Mouse (Mus musculus) urinary bladder, postnatal 14 days (tissue): Measurements from ENCODE around the gene Inka1.

Experiments
- DNase-seq: peaks from one replicate; pipeline ENCODE4 v3.0.0; 2021; ENCODE audit warnings: low spot score

Gene Inka1

DNA sequence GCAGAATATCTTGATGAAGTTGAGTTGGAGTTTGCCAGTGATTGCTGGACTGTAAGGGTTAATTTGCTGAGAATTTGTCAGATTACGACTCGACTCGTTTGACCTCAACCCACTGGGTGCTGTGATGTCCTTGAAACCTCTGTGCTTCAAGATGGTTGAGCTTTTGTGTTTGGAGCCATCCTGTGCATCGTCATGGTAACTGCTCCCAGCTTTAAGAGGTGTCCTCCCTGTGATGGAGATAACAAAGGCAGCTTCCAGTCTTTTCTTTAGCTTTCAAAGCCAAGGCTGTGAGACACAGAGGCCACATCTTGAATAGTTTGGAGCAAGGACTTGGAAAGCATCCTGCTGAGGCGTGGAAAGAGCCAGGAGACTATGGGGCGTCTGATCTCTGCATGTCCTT lies 28.5 kb downstream of the Inka1 start:
- DNase-seq: no peak

DNA sequence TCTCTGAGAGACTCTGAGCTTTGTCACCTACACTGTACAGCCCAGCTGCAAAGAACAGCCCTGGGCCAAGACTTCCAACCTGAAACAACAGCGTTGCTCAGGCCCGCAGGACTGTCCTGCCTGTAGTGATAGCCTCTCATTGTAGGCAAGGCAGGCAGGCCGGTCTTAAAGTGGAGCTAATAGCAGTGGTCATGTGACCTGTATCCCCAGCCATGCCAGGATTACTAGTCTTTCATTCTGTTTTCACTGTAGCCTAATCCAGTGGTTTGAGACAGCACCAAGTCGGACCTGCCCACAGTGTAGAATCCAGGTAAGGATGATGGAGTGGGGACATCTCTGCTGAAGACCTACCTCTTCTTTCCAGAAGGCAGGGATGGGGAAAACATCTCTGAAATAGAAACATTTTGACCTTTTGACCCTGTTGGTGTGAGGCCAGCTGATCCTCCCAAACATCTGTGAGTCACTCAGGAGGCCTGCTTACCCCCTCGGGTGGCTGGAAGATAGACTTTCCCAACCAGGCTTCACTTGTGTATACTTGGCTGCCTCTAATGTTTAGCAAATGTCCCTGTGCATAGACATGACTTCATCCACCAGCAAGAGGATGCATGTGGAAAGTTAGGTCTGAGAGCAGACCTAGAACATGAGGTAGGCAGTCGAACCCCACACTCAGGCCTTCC lies 29.9 kb downstream of the Inka1 start:
- no peak for DNase-seq

DNA sequence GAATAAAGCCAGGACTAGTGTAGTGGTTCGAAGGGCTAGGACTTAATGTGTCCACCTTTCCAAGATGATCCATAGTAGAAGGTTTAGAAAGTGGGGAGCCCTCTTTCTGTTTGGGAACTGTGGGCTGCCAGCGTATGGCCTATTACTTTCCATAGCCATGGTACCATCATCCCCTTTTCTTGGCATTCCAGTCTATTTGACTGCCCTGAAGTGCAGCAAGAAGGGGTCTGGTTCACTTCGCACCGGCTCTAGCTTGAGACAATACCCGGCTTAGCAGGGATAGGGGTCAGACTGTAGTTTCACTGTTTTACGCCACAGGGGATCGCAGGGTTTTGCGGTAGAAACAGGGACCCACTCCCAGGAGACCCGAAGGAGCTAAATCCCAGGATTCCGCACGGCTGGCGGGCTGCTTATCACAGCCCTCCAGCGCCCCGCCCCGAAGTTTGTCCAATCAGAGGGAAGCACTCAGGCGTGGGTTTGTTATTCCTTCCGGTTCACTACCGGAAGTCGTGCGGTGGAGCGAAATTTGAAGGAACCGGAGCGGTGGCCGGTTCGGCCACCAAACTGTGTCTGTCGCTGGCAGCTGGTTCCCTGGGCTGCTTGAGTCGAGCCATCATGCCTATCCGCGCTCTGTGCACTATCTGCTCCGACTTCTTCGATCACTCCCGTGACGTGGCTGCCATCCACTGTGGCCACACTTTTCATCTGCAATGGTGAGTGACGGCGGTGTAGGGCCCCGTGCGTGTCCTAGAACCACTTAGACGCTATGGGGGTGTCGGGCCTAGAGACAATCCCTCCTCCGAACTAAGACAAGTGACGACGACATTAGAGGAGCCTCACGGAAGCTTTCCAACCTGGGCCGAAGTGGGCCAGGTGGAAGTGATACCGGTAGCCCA lies 35.0 kb downstream of the Inka1 start:
- peak; percentile 94 for DNase-seq

- no peak for DNase-seq
These were observed 35.8 kb downstream of the Inka1 start, which contains the start of gene Traip for GRCm38 (mm10) chr9:107949922-107950235. Gene Traip (plus strand): TSS chr9:107950136.

DNA sequence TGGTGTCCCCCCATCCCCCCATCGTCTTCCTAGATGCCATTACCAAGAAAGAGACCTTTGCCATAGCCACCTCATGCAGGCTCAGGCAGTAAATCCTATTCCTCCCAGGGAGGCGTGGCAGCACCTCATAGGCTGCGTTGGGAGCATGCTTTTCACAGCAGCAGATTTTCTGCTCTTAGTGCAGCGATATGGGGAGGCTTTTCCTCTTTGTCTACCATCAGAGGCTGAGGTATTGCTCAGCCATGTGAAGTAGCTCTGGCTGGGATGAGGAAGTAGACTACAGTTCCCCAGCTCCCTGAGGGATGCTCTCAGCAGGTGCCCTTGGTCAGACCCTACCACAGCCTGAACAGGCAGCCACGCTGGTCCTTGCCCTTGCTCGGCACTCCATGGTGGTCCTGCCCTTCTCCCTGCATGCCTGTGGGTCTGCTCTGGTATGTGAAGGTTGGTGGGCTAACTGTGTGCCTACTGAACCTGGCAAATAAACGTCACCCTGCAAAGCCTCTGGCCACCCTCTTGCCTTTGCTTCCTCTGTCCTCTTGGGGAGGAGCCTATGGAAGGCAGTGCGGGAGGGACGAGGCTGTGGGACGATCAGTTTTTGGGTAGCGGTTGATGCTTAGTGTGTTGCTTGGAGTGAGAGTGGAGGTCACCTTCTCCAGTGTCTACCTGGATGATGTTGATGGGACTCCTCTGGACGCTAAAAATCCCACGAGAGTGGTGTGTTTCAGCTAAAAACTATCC lies 36.3 kb downstream of the Inka1 start:
- DNase-seq: no peak

- DNase-seq: no peak
These were observed 38.2 kb downstream of the Inka1 start for GRCm38 (mm10) chr9:107947241-107948194.

GRCm38 (mm10) chr9:107936831-107937230 lies 48.8 kb downstream of the Inka1 start:
- no peak for DNase-seq

DNA sequence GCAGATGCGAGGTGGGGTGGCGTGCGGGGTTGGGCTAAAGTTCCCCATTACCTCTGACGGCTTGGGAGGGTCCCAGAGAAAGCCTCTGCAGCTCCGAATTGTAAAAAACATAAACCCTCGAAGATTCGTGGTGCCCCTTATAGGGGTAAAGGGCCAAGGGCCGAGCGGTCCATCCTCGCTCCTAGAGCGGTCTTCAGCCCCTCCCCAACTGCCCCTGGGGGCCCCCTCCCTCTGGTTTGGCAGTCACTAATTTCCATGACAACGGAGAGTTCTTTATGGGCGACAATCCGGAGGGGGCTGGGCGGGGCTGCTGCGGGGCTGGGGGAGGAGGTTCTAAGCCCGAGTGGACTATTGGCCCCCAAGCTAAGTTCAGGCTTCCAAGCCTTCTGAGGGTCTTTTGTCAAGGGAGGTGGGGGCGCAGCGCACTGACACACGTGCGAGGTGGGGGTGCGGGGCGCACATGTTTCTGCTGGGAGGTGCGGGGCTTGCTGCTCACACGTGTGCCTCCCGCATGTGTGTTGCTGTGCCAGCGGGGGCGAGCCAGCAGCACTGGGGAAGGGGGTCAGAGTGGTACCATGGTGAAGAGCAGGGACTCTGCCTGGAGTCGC lies 49.4 kb downstream of the Inka1 start:
- DNase-seq: no peak

DNA sequence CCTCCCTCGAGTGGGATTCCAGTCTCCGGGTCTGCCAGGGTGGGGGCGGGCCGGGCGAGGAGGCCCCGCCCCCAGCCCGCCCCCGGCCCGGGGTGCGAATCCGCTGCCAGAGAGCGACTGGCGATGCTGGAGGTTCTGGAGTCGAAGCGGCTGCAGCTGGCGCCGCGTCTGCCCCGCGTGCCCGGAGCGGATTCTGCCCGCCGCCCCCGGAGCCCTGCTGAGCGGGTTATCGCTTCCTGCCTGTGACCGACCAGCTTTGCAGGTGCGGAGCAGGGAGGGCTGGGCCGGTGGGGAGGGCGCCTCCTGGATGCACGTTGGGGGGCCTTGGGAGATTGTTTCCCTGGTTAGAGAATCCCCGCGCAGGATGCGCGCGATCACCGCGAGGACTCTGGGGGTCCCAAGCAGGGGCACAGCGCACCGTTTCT lies 49.9 kb downstream of the Inka1 start:
- DNase-seq: peak; percentile 29

- no peak for DNase-seq
These were observed 50.3 kb downstream of the Inka1 start, which contains the start of gene Camkv for GRCm38 (mm10) chr9:107935374-107935773. Gene Camkv (plus strand): TSS chr9:107935674.
